Mouse (Mus musculus) E14TG2a.4 (cell line): ENCODE data around the gene Celsr2.

Experiments
- H3K27me3 ChIP-seq: 2 replicates; pipeline ENCODE4 v1.6.1; 2014; ENCODE audit warnings: low read length, control low read depth; ENCODE audit not compliant: insufficient read depth
- H3K36me3 ChIP-seq: 2 replicates; pipeline ENCODE4 v1.6.1; 2014; ENCODE audit warnings: low read length, control low read depth; ENCODE audit not compliant: insufficient read depth
- H3K4me1 ChIP-seq: replicated peaks from 2 replicates; pipeline ENCODE4 v1.6.1; 2014; ENCODE audit warnings: low read depth, low read length, control low read depth
- H3K4me3 ChIP-seq: replicated peaks from 2 replicates; pipeline ENCODE4 v1.5.1; 2014; ENCODE audit warnings: mild to moderate bottlenecking, low read length
- H3K9me3 ChIP-seq: 2 replicates; pipeline ENCODE4 v1.6.1; 2014; ENCODE audit warnings: low read length, control low read depth
- CTCF ChIP-seq: conservative IDR thresholded peaks from 2 replicates; pipeline ENCODE4 v1.5.1; 2014; ENCODE audit warnings: low read length
- NANOG ChIP-seq: IDR thresholded peaks from 2 replicates; pipeline ENCODE4 v1.6.1; 2014; ENCODE audit warnings: borderline replicate concordance, low read length, mixed read lengths
- POU5F1 ChIP-seq: IDR thresholded peaks from 2 replicates; pipeline ENCODE4 v1.6.1; 2014; ENCODE audit warnings: low read length, borderline replicate concordance

Gene Celsr2

GRCm38 (mm10) chr3:108358445-108358844 lies 56.9 kb downstream of the Celsr2 start:
- peaks cover 19% of the 10 kb centered on the region for H3K36me3 ChIP-seq
- no peaks in the 10 kb centered on the region for H3K9me3 ChIP-seq
- H3K27me3 ChIP-seq, result peaks cover 3% of the 10 kb centered on the region; the same call in 1 of the 2 replicates
- H3K4me3 ChIP-seq, result no peak overlapping the region
- H3K4me1 ChIP-seq, result peaks cover 41% of the 10 kb centered on the region
- no peak for TF ChIP-seq POU5F1
- TF ChIP-seq NANOG, result no peak
- TF ChIP-seq CTCF, result no peak

DNA sequence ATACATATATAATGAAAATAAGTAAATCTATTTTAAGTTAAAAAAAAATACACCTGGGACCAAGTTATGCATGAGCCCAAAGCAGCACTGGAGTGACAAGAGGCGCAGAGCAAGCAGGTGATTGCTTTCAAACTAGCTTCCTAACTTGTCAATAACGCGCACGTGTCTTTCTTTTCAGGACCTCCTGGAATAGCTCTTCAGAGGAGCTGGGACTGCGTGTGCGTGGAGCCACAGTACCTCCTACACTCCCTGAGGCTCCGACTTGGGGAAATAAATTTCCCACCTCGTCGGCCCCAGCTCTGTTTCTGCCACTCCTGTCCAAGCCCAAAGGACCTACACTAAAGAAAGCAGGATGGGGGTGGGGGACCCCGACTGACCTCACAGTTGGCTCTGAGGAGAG lies 58.3 kb downstream of the Celsr2 start:
- peaks cover 33% of the 10 kb centered on the region for H3K4me1 ChIP-seq
- peaks cover 3% of the 10 kb centered on the region; the same call in 1 of the 2 replicates for H3K27me3 ChIP-seq
- no peak overlapping the region for H3K4me3 ChIP-seq
- H3K9me3 ChIP-seq, result no peaks in the 10 kb centered on the region
- TF ChIP-seq CTCF, result no peak
- TF ChIP-seq POU5F1, result no peak
- TF ChIP-seq NANOG, result no peak
- H3K36me3 ChIP-seq, result peaks cover 27% of the 10 kb centered on the region

DNA sequence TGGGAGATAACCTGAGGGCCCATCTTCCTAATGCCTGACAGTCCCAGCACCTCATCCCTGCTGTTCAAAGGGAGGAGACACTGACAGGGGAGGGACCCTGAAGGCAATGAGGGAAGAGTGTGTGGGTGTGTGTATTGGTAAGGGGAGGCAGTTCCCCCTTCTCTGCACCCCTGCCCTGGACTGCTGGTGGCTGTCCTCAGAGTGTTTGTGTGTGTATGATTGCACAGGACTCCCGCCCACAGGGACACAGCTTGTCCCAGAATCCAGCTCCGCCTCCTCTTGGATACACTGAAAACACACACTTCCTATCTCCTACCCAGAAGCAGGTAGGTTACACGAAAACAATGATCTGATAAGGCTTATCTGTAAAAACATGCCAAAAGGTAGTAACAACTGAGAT lies 60.1 kb downstream of the Celsr2 start:
- Histone ChIP-seq H3K9me3 (no peaks in the 10 kb centered on the region), H3K4me1 (peaks cover 17% of the 10 kb centered on the region), H3K4me3 (no peak overlapping the region), H3K27me3 (peaks cover 3% of the 10 kb centered on the region; the same call in 1 of the 2 replicates), H3K36me3 (peaks cover 28% of the 10 kb centered on the region)
- TF ChIP-seq CTCF (no peak), NANOG (no peak), POU5F1 (no peak)

DNA sequence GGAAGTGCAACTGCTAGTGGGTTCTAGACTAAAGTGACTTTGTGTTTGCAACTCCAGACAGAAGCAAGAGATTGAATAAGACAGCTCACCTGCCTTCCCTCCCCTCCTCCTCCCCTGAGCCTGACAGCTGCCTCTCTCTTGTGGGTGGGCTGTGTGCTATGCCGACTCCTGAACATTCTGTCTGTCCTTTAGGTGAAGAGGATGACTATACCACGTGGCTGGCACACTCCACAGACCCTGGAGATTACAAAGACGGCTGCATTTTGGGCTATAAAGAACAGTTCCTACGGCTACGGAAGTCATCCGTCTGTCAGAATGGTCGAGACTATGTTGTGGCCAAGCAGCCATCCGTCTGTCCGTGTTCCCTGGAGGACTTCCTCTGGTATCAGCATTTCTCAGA lies 67.0 kb downstream of the Celsr2 start:
- H3K36me3 ChIP-seq, result peaks cover 41% of the 10 kb centered on the region
- H3K9me3 ChIP-seq, result no peaks in the 10 kb centered on the region
- H3K27me3 ChIP-seq, result no peaks in the 10 kb centered on the region
- TF ChIP-seq POU5F1, result no peak
- no peak for TF ChIP-seq CTCF
- TF ChIP-seq NANOG, result no peak
- H3K4me1 ChIP-seq, result peaks cover 6% of the 10 kb centered on the region; the same call in 1 of the 2 replicates
- H3K4me3 ChIP-seq, result no peak overlapping the region

GRCm38 (mm10) chr3:108345855-108346254 lies 69.5 kb downstream of the Celsr2 start:
- no peak overlapping the region for H3K4me3 ChIP-seq
- H3K27me3 ChIP-seq, result no peaks in the 10 kb centered on the region
- H3K9me3 ChIP-seq, result no peaks in the 10 kb centered on the region
- no peak for TF ChIP-seq NANOG
- TF ChIP-seq POU5F1, result no peak
- TF ChIP-seq CTCF, result no peak
- peaks cover 46% of the 10 kb centered on the region for H3K36me3 ChIP-seq
- H3K4me1 ChIP-seq, result peaks cover 6% of the 10 kb centered on the region; the same call in 1 of the 2 replicates

- Histone ChIP-seq H3K4me3 (no peak overlapping the region), H3K36me3 (peaks cover 44% of the 10 kb centered on the region), H3K4me1 (peaks cover 6% of the 10 kb centered on the region; the same call in 1 of the 2 replicates), H3K27me3 (no peaks in the 10 kb centered on the region), H3K9me3 (no peaks in the 10 kb centered on the region)
- TF ChIP-seq POU5F1, result no peak
- no peak for TF ChIP-seq NANOG
- TF ChIP-seq CTCF, result no peak
These were observed 73.2 kb downstream of the Celsr2 start for GRCm38 (mm10) chr3:108342185-108342584.

DNA sequence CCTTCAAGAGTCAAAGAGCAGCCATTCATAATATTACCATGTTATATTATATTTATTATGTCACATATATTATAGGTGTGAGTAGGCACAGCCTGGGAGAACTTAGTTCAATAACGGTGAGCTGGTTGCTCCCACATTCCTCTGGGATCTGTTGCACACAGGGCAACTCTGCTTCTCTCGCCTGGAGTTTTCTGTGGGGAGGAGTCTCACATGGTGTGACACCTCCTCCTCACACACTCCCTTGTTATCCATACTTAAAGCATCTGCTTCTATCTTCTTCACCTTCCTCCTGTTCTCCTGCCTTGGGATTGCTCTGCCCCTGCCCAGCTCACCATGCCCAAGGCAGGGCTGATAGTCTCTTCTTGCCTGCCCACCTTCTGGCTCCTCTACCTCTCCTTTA lies 74.3 kb downstream of the Celsr2 start:
- Histone ChIP-seq H3K36me3 (peaks cover 44% of the 10 kb centered on the region), H3K9me3 (no peaks in the 10 kb centered on the region), H3K4me1 (no peaks in the 10 kb centered on the region), H3K27me3 (no peaks in the 10 kb centered on the region), H3K4me3 (no peak overlapping the region)
- TF ChIP-seq POU5F1 (no peak), CTCF (no peak), NANOG (no peak)
